Mouse (Mus musculus) frontal cortex, adult 2 months (tissue): ENCODE data around the gene Tmpo. TPM values are rescaled to one million over a fixed set of nuclear protein-coding genes. Genes with fewer than 3 reads are reported as not detected.

Experiments used
- DNase-seq, 2 experiments: peaks; one replicate each; pipeline ENCODE4 v3.0.0; 2022; ENCODE audit warnings: low spot score in 1 of 2; ENCODE audit errors: extremely low spot score in 1 of 2
- polyA plus RNA-seq: library from polyadenylated mRNA; depleted of rRNA; stranded (reverse); fragments of >200 nt; gene quantifications from 2 replicates; pipeline ENCODE4 v1.2.3, GENCODE M21; 2012; rRNA removed

Tmpo gene
- polyA plus RNA-seq, 1 experiment: 47.8 TPM

DNA sequence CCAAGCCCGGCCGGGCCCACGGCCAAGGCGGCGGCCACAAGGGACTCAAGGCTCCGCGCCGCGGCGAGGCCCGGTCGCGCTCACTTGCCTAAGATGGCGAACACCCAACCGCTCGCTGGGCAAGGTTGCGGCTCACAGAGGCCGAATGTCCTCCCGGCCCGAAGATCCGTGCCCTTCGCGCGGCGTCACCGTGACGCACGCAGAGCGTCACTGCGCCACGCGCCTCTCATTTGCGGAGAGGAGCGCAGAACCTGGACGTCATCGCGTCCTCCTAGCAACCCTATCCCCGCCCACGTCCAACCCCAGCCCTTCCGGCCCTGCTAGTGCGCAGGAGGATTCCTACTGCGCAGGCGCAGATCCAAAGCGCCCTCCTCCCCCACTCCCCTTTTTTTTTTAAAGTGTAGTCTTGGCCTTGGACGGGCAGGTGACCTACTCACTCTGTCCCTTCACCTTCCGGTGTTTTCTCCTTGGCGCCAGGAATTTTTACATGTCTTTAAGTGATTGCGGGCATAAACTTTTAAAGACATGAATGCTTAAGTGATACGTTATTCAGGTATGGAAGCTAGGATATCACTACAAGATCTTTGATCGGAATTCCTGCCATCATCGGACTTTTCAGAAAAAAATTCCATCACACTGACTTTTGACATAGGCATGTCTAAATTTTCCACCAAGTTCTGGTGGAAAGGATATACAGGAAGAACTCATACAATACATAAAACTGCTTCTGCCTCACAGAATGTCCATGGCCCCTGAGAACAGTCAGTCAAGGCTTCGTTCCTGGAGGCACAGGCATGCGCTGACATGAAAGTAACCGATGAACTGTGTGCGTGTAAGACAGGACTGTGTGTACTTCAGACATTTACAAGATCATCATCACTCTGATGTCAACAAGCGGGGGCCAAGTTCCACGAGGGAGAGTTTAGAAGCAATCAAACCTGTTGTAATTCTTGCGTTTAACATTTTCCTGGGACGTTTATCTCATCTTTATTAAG is 57.0 kb downstream of the Tmpo start, which contains the start of gene Slc25a3:
Gene Slc25a3 (minus strand): TSS at position 232 of the 995 bp plus-strand sequence.
- peak; percentile 97 to 98 for DNase-seq

DNA sequence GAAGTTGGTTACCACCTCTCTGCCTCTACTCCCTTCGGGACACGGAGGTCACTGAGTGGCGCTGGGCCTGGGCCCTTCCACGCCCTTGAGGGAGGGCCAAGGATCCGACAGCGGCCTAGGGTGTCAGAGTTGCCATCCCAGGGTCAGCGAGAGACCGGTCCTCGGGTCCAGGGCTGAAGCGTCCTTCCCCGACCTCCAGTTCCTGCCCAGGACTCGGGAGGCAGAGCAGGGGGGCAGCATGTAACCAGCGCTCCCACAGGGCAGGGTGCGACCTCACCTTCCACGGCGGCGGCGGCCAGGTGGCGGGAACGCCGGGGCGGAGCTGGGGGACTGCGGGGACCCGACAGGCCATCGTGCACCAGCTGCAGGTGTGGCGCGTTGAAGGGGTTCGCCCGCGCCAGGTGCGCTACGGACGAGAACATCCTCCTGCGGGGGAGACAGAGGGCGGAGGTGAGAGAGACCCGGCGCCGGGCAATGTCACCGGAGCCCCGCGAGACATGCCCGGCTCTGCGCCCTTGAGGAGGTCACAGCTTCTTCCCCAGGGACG is 57.8 kb downstream of the Tmpo start:
- DNase-seq: peak in 1 of 2 experiments; percentile 22

DNA sequence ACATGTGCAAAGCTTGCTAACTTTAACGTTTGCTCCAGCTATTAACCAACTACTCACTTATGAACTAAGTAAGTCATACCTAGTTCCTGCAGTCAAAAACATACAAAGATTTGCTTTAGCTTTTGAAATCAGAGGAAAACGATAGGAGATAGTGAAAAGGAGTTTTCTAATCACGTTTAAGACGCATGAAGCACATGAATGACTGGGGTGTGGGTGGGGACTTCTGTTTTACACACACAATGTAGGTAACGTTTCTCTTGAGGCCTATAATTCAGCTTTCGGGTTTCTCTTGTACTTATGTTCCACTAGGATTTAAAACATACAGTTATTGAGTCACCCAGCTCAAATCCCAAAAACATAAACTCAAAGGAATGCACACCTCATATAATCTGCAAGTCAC is 58.5 kb downstream of the Tmpo start:
- DNase-seq: no peak

DNA sequence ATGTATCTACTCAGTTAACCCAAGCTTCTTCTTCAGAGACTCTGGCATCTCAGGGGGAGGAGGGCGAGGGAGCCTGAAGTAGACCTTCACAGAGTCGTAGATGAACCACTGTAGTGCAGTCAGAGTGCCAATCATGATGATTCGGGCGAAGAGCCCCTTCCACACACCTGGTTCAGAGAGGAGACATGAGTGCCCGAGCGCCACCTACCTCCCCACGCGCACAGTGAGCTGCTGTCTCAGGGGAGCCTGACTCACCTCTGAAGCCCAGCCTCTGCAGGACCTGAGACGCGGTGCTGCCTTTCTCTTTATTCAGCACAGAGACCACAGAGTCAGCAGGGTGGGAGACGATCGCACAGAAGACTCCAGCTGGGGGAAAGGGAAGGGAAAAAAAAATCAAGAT is 64.2 kb downstream of the Tmpo start:
- no peak for DNase-seq

DNA sequence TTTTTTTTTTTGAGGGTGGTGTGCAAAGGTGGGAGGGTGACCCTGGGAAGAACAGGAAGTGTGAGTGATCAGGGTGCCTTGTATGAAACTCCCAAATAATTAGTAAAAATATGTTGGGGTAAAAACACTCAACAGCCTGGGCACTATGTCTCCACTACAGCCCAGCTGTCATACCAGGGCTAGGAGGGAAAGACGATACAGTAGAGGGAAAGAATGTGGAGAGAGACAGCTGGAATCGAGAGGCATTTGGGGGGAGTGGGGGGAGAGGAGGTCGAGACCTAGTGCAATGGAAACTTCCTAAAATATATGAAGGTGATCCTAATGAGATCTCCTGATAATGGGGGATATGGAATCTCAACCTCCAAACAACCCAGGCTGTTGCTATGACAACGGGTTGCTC is 71.3 kb downstream of the Tmpo start:
- no peak for DNase-seq

DNA sequence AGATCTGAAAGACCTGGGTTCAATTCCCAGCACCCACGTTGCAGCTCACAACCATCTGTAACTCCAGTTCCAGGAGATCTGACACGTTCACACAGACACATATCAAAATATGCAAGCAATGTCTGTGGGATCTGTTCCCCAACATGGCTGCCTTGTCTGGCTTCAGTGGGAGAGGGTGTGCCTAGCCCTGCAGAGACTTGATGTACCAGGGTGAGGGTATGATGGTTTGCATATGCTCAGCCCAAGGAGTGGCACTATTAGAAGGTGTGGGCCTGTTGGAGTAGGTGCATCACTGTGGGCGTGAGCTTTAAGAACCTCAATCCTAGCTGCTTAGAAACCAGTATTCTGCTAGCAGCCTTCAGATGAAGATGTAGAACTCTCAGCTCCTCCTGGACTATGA is 75.1 kb downstream of the Tmpo start:
- DNase-seq: no peak

DNA sequence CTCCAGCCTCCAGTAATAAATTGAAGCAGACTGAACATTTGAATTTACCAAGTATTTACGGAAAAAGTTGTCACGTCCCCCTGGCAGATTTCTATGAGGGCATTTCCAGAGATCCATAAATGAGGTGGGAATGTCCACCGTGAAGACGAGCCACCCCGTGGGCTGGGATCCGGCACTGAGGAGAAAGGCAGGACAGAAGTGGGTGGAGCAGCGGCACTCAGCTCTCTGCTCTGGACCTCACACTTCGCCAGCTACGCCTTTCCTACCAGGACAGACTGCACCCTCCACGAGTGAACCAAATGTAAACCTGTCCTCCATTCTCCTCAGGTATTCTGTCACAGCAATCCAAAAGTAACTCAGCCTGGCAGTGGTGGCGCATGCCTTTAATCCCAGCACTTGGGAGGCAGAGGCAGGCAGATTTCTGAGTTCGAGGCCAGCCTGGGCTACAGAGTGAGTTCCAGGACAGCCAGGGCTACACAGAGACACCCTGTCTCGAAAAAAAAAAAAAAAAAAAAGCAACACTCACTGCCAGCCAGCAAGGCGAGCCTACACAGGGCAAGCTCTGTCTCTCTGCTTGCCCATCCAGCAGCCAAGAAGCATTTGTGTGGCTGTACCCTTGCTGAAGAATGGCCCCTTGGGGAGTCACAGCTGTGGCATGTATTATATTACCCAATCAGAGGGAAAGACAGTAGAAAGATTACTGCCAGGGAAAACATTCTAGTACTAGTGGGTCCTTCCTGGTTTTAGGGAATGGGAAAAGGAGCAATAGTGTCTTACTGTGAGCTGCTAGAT is 78.1 kb downstream of the Tmpo start:
- DNase-seq: no peak

DNA sequence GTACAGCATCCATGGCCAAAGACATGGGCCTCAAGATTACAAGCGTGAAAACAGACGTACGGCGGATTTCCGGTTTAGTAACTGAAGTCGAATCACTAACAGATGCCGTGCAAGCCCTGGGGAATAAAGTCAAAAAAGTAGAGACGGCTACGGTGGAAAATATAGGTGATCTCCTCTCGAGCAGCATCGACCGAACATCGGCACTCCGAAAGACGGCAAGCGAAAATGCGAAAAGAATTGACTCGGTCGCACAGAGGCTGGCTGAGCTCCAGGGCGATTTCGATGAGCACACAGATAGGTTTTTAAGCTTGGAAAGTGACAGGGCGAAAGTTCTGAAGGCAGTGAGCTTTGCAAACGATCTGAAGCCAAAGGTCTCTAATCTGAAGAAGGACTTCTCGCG is 79.2 kb downstream of the Tmpo start:
- no peak for DNase-seq

DNA sequence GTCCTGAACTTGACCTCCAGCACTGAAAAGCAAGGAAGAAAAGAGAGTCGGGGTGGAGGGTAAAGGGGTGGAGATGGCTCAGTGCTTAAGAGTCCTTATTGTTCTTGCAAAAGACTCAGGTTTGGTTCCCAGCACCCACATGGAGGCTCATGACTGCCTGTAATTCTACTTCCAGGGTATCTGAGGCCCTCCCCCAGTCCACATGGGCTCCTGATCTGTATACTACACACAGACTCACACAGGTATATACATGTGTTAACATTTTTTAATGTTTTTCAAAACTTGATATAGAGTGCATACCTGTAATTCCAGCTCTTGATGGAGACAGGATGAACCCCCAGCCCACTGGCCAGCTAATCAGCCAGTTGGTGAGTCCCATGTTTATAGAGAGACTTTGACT is 81.0 kb downstream of the Tmpo start:
- no peak for DNase-seq

DNA sequence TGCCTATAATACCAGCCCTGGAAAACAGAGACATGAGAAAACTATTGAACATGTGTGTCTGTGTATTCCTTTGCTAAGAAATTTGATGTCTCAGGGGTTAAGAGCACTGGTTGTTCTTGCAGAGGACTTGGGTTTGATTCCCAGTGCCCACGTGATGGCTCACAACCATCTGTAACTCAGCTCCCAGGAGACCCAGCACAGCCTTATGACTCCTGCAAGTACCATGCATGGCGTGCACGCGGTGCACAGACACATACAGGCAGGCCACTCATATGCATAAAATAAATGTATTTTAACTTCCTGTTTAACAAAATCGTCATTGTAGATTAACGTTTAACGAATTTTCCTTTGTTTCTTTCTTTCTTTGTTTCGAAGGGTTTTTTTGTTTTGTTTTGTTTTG is 83.1 kb downstream of the Tmpo start:
- no peak for DNase-seq

Other genes starting within 250 kb of the Tmpo start
- gene Apaf1, start 98.5 kb downstream of the Tmpo start, polyA plus RNA-seq: 10.6 and 11.8 TPM in 2 replicates
- 13.5 and 14.5 TPM in 2 replicates for gene Ikbip, start 98.4 kb downstream of the Tmpo start, polyA plus RNA-seq
- 659 and 706 TPM in 2 replicates for gene Slc25a3, start 57.3 kb downstream of the Tmpo start, polyA plus RNA-seq